Mouse (Mus musculus) gastrocnemius, adult 2 months (tissue): Measurements from ENCODE around the gene B3galt2. TPM values are rescaled to one million over a fixed set of nuclear protein-coding genes. Genes with fewer than 3 reads are reported as not detected.
"Not testable (repeated sequence)": the region's sequence is repeated elsewhere in the genome, so short reads cannot be mapped to it uniquely, and the experiment has no call there.

ENCODE experiments used
- DNase-seq: peaks from one replicate; pipeline ENCODE4 v3.0.0; 2022
- H3K27ac ChIP-seq: fragments of 200-600 bp; 2 replicates; pipeline ENCODE4 v1.8.1; 2022; ENCODE audit warnings: mild to moderate bottlenecking
- H3K4me3 ChIP-seq: fragments of 200-600 bp; 2 replicates; pipeline ENCODE4 v1.8.1; 2022; ENCODE audit warnings: mild to moderate bottlenecking, moderate library complexity
- CTCF ChIP-seq: fragments of 200-600 bp; IDR thresholded peaks from 2 replicates; pipeline ENCODE4 v1.8.1; 2022; ENCODE audit warnings: antibody characterized with exemption, mild to moderate bottlenecking, moderate library complexity
- intact Hi-C: fragments of 180-260 bp; cut with DNase I; formaldehyde crosslinking; loops from one replicate; pipeline ENCODE4 v1.15.1; 2025
- total RNA-seq, 2 experiments: library from RNA; stranded (reverse); gene quantifications; 2 replicates each; pipeline ENCODE4 v1.2.3; 2021

B3galt2 gene
- total RNA-seq, 2 experiments from 2014 or later: 0.31 to 0.98 TPM

GRCm38 (mm10) chr1:143646219-143646618 lies 5.8 kb downstream of the B3galt2 start:
- DNase-seq: no peak
- intact Hi-C loops: loop anchor here (10.0 kb wide), 2 partner anchors 121 to 341 kb away; no protein-coding TSS in a partner anchor
- no peak for TF ChIP-seq CTCF
- H3K27ac ChIP-seq: peak overlapping the region; percentile 46; the same call in 1 of the 2 replicates
- peak overlapping the region; percentile 5; the same call in 1 of the 2 replicates for H3K4me3 ChIP-seq

- no peak for DNase-seq
- intact Hi-C loops: no loop called here
- H3K4me3 ChIP-seq: no peak overlapping the region
- TF ChIP-seq CTCF: no peak
- no peak overlapping the region for H3K27ac ChIP-seq
These were observed 9.9 kb downstream of the B3galt2 start for GRCm38 (mm10) chr1:143650317-143650716.

GRCm38 (mm10) chr1:143653646-143654045 lies 13.2 kb downstream of the B3galt2 start:
- no peak overlapping the region for H3K4me3 ChIP-seq
- no peak for TF ChIP-seq CTCF
- no peak for DNase-seq
- intact Hi-C loops: no loop called here
- H3K27ac ChIP-seq: no peak overlapping the region

- no peak overlapping the region for H3K27ac ChIP-seq
- DNase-seq: no peak
- intact Hi-C loops: no loop called here
These were observed 22.7 kb downstream of the B3galt2 start for GRCm38 (mm10) chr1:143663197-143663596.

GRCm38 (mm10) chr1:143664786-143665185 lies 24.3 kb downstream of the B3galt2 start:
- DNase-seq, intact Hi-C loops, H3K27ac ChIP-seq, H3K4me3 ChIP-seq: not testable (repeated sequence)

More at GRCm38 (mm10) chr1:143663197-143663596, 22.7 kb downstream of the B3galt2 start:
- no peak overlapping the region for H3K4me3 ChIP-seq
- TF ChIP-seq CTCF: no peak

GRCm38 (mm10) chr1:143675734-143676361 lies 35.4 kb downstream of the B3galt2 start:
- Histone ChIP-seq H3K27ac (no peak overlapping the region), H3K4me3 (no peak overlapping the region)
- no peak for DNase-seq
- TF ChIP-seq CTCF: peak; percentile 44
- intact Hi-C loops: no loop called here

GRCm38 (mm10) chr1:143681108-143681507 lies 40.6 kb downstream of the B3galt2 start:
- intact Hi-C loops: no loop called here
- Histone ChIP-seq H3K4me3 (no peak overlapping the region), H3K27ac (no peak overlapping the region)
- DNase-seq: peak; percentile 41
- no peak for TF ChIP-seq CTCF

- Histone ChIP-seq H3K4me3 (no peak overlapping the region), H3K27ac (no peak overlapping the region)
- DNase-seq: no peak
- intact Hi-C loops: no loop called here
- no peak for TF ChIP-seq CTCF
These were observed 44.4 kb downstream of the B3galt2 start for GRCm38 (mm10) chr1:143684849-143685248.

GRCm38 (mm10) chr1:143701736-143702135 lies 61.3 kb downstream of the B3galt2 start:
- intact Hi-C loops: loop anchor here (2.0 kb wide), 3 partner anchors 37 to 305 kb away; partner anchors contain the start of genes Trove2 and Uchl5
- TF ChIP-seq CTCF: no peak
- DNase-seq: no peak
- Histone ChIP-seq H3K27ac (peak overlapping the region; percentile 96), H3K4me3 (peak overlapping the region; percentile 71)

- DNase-seq: peak; percentile 38
- TF ChIP-seq CTCF: no peak
- Histone ChIP-seq H3K27ac (peak overlapping the region; percentile 96), H3K4me3 (peak overlapping the region; percentile 71)
- intact Hi-C loops: loop anchor here (2.0 kb wide), 3 partner anchors 37 to 305 kb away; partner anchors contain the start of genes Trove2 and Uchl5
These were observed 61.8 kb downstream of the B3galt2 start for GRCm38 (mm10) chr1:143702141-143702740.

- Histone ChIP-seq H3K27ac (peak within 1 kb of the TSS; percentile 96), H3K4me3 (peak within 1 kb of the TSS; percentile 71)
- peak; percentile 85 for TF ChIP-seq CTCF
- intact Hi-C loops: loop anchor here (2.0 kb wide), 3 partner anchors 36 to 304 kb away; partner anchors contain the start of genes Trove2 and Uchl5
- peak; percentile 95 for DNase-seq
These were observed 62.3 kb downstream of the B3galt2 start, which contains the start of gene Cdc73 for GRCm38 (mm10) chr1:143702741-143703262. Cdc73 (minus strand) TSS chr1:143702893.

Other genes with a start within 250 kb of the B3galt2 start
- gene Cdc73, start 62.2 kb downstream of the B3galt2 start, total RNA-seq: 10 to 100 TPM; 48.8 to 52.7 TPM
- gene Glrx2, start 75.7 kb downstream of the B3galt2 start, total RNA-seq: 10 to 100 TPM; 77.3 to 81.4 TPM
- 1 to 10 TPM; 2.7 to 3.8 TPM for gene Trove2, start 136.4 kb downstream of the B3galt2 start, total RNA-seq
- gene Uchl5, start 136.6 kb downstream of the B3galt2 start, total RNA-seq: 10 to 100 TPM; 19.6 to 28.3 TPM